Mouse (Mus musculus) forebrain, embryonic 14.5 days (tissue): ENCODE measurements around the gene Glis3. TPM values are rescaled to one million over a fixed set of nuclear protein-coding genes. Genes with fewer than 3 reads are reported as not detected.

Source experiments
- ATAC-seq: fragments of 200-750 bp; cut with Nextera tagmentation; 2 replicates; pipeline ENCODE4 v1.8.0; 2017; ENCODE audit warnings: mild to moderate bottlenecking, moderate library complexity
- DNase-seq: peaks from one replicate; pipeline ENCODE4 v3.0.0-alpha.2; 2015; ENCODE audit warnings: low spot score
- H3K27ac ChIP-seq: fragments of 300-500 bp; sonication (generic); 2 replicates; pipeline ENCODE4 v1.5.1; 2014; ENCODE audit warnings: low read depth, mild to moderate bottlenecking, control low read depth, low read length, moderate library complexity
- H3K27me3 ChIP-seq: fragments of 300-500 bp; sonication (generic); replicated peaks from 2 replicates; pipeline ENCODE4 v1.6.1; 2014; ENCODE audit warnings: low read length, control low read depth, mixed read lengths; ENCODE audit not compliant: control insufficient read depth, insufficient read depth
- H3K36me3 ChIP-seq: fragments of 300-500 bp; sonication (generic); 2 replicates; pipeline ENCODE4 v1.6.1; 2014; ENCODE audit warnings: low read length, control low read depth; ENCODE audit not compliant: control insufficient read depth, insufficient read depth
- H3K4me1 ChIP-seq: fragments of 300-500 bp; sonication (generic); 2 replicates; pipeline ENCODE4 v1.6.1; 2014; ENCODE audit warnings: antibody characterized with exemption, low read length, control low read depth; ENCODE audit not compliant: control insufficient read depth, insufficient read depth
- H3K4me2 ChIP-seq: fragments of 300-500 bp; sonication (generic); 2 replicates; pipeline ENCODE4 v1.6.1; 2014; ENCODE audit warnings: mild to moderate bottlenecking, control low read depth, low read length
- H3K4me3 ChIP-seq: fragments of 300-500 bp; sonication (generic); 2 replicates; pipeline ENCODE4 v1.5.1; 2014; ENCODE audit warnings: low read depth, low read length, control low read depth
- H3K9ac ChIP-seq: fragments of 300-500 bp; sonication (generic); 2 replicates; pipeline ENCODE4 v1.6.1; 2014; ENCODE audit warnings: mild to moderate bottlenecking, low read length, control low read depth, moderate library complexity
- H3K9me3 ChIP-seq: fragments of 300-500 bp; sonication (generic); replicated peaks from 2 replicates; pipeline ENCODE4 v1.6.1; 2016; ENCODE audit warnings: low read length, control low read depth, mixed read lengths; ENCODE audit not compliant: control insufficient read depth
- WGBS: fragments of 180-500 bp; shearing (Covaris S2); extraction: QIAGEN DNeasy Blood & Tissue Kit; methylation state at CpG from one replicate; pipeline ENCODE4 v1.1.7; 2014; 5-methylcytosine and 5-hydroxymethylcytosine counted together
- polyA plus RNA-seq: library from polyadenylated mRNA; unstranded; fragments of >200 nt; fragmentation: Nextera tagmentation; extraction: Ambion mirVana; gene quantifications from 2 replicates; pipeline ENCODE4 v1.2.1, GENCODE M21; 2014

The Glis3 gene
- polyA plus RNA-seq, 1 experiment from 2014 or later: 0.46 TPM

DNA sequence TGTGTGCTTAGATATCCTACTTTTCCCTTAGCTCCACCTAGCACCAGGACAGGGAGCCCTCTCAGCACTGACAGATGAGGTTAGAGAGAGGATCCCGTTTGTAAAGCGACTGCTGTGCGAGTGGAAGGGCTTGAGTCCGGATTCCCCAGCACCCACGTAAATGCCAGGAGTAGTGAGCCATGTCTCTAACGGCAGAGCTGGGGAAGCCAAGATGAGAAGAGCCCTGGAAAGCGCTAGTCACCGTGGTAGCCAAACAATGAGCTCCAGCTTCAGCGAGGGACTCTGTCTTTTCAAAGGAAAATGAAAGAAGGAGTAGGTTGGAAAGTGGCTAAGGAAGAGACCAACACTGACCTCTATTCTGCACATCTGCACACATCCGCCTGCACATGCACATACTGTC is 16.7 kb downstream of the Glis3 start:
- H3K9ac ChIP-seq: no peak overlapping the region
- no peaks in the 10 kb centered on the region for H3K9me3 ChIP-seq
- no peak overlapping the region for H3K27ac ChIP-seq
- 47% methylated on average over 10 of the region's 10 CpGs for WGBS
- H3K4me1 ChIP-seq: no peaks in the 10 kb centered on the region
- H3K27me3 ChIP-seq: no peaks in the 10 kb centered on the region
- H3K4me2 ChIP-seq: no peak overlapping the region
- H3K36me3 ChIP-seq: no peaks in the 10 kb centered on the region
- H3K4me3 ChIP-seq: no peak overlapping the region
- no peak for ATAC-seq
- DNase-seq: no peak

- no peaks in the 10 kb centered on the region for H3K4me1 ChIP-seq
- H3K36me3 ChIP-seq: no peaks in the 10 kb centered on the region
- 62% methylated on average over 8 of the region's 8 CpGs for WGBS
- DNase-seq (no peak), ATAC-seq (no peak)
- H3K4me2 ChIP-seq: no peak overlapping the region
- no peaks in the 10 kb centered on the region for H3K27me3 ChIP-seq
- H3K4me3 ChIP-seq: no peak overlapping the region
- no peak overlapping the region for H3K27ac ChIP-seq
- H3K9me3 ChIP-seq: no peaks in the 10 kb centered on the region
- no peak overlapping the region for H3K9ac ChIP-seq
Measured at GRCm38 (mm10) chr19:28662474-28662873, 17.4 kb downstream of the Glis3 start.

DNA sequence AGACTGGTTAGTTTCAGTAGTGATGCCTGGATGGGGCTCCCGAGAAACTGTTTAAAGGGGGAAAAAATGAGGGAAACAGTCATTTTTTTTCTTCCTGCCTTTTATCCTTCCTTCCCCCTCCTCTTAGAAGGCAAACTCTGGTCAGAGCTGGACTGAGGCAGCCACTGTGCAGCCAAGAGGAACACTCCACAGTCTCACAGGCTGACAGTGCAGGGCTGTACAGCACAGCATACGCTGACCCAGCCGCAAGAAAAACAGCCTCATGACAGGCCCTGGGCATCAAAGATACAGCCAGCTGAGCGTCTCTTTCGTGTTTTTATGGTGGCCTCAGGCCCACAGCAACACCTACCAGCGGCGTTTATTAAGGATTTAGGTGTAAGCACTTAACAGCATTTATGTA is 19.0 kb downstream of the Glis3 start:
- WGBS: 87% methylated on average over 7 of the region's 7 CpGs
- no peak overlapping the region for H3K27ac ChIP-seq
- ATAC-seq (no peak), DNase-seq (no peak)
- H3K27me3 ChIP-seq: no peaks in the 10 kb centered on the region
- H3K9me3 ChIP-seq: no peaks in the 10 kb centered on the region
- H3K9ac ChIP-seq: no peak overlapping the region
- no peak overlapping the region for H3K4me2 ChIP-seq
- H3K36me3 ChIP-seq: no peaks in the 10 kb centered on the region
- no peaks in the 10 kb centered on the region for H3K4me1 ChIP-seq
- H3K4me3 ChIP-seq: no peak overlapping the region

DNA sequence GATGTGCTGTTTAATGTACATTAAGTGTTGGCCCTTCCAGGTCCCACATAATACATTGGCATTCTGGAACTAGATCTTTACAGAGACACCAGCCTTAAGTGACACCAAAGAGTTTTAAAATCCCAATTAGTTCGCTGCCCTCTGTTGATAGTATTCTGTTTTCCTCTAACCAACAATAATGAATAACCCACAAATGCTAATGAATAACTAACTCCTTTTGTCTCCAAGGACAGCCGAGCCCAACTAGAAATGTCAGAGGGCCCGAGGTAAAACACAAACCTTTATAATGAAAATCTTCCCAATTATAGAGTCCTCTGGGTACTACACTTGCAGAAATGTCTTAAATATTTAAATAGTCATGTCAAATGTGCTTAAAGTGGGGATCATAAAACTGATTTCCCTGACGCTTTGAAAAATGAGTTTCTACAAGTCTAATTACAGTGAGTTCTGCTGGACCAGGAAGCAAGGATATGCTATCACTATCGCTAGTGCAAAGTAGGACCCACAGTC is 22.1 kb downstream of the Glis3 start:
- Histone ChIP-seq H3K27ac (no peak overlapping the region), H3K4me2 (no peak overlapping the region), H3K36me3 (no peaks in the 10 kb centered on the region), H3K9ac (no peak overlapping the region), H3K27me3 (no peaks in the 10 kb centered on the region), H3K9me3 (no peaks in the 10 kb centered on the region), H3K4me3 (no peak overlapping the region), H3K4me1 (no peaks in the 10 kb centered on the region)
- ATAC-seq: no peak
- WGBS: 29% methylated on average over 5 of the region's 5 CpGs
- no peak for DNase-seq

DNA sequence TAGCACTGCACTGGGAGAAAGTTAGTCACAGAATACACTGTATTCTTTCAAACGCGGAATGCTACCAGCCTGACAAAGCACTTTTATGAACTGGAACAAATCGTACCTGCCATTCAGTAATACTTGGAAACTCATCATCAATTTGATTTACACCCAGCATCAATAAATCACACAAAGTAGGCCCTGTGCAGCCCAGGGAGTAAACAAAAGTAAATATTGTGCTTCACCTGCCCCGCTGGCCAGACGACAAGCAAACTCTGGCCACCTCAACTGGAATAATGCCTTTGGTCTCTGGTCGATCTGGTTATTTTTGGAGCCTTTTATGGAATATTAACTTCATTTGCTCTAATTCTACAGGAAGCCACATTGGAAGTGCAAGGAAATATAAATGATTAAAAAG is 23.0 kb downstream of the Glis3 start:
- Histone ChIP-seq H3K36me3 (no peaks in the 10 kb centered on the region), H3K4me2 (no peak overlapping the region), H3K9ac (no peak overlapping the region), H3K27me3 (no peaks in the 10 kb centered on the region), H3K27ac (no peak overlapping the region), H3K9me3 (no peaks in the 10 kb centered on the region), H3K4me1 (no peaks in the 10 kb centered on the region), H3K4me3 (no peak overlapping the region)
- ATAC-seq (no peak), DNase-seq (no peak)
- WGBS: 74% methylated on average over 6 of the region's 6 CpGs

- no peaks in the 10 kb centered on the region for H3K4me1 ChIP-seq
- H3K36me3 ChIP-seq: no peaks in the 10 kb centered on the region
- H3K4me3 ChIP-seq: no peak overlapping the region
- H3K9me3 ChIP-seq: no peaks in the 10 kb centered on the region
- H3K4me2 ChIP-seq: no peak overlapping the region
- no peak overlapping the region for H3K27ac ChIP-seq
- ATAC-seq (no peak), DNase-seq (no peak)
- H3K9ac ChIP-seq: no peak overlapping the region
- H3K27me3 ChIP-seq: no peaks in the 10 kb centered on the region
- WGBS: 81% methylated on average over 7 of the region's 7 CpGs
Measured at GRCm38 (mm10) chr19:28655166-28655565, 24.7 kb downstream of the Glis3 start.

DNA sequence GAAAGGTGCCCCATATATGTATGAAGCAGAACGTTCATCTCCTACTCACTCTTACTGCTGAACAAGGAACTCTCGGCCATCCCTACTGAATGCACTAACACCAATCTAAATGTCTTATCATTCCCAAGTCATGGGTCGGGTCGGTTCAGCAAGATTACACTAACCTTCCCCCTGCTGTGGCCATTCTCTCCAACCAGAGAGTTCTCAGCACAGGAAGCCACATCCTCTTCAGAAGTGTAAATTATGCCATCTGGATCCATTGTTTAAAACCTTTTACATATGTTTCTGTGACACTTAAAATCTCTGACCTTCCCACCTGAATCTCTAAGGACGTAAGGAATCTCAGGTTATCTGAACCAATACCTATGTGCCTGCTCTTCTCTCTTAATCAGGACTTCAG is 29.0 kb downstream of the Glis3 start:
- no peak for ATAC-seq

GRCm38 (mm10) chr19:28649489-28649888 is 30.4 kb downstream of the Glis3 start:
- ATAC-seq (no peak), DNase-seq (no peak)
- H3K27ac ChIP-seq: no peak overlapping the region
- H3K4me2 ChIP-seq: no peak overlapping the region
- H3K27me3 ChIP-seq: no peaks in the 10 kb centered on the region
- H3K9ac ChIP-seq: no peak overlapping the region
- no peaks in the 10 kb centered on the region for H3K4me1 ChIP-seq
- no peak overlapping the region for H3K4me3 ChIP-seq
- no peaks in the 10 kb centered on the region for H3K9me3 ChIP-seq
- no peaks in the 10 kb centered on the region for H3K36me3 ChIP-seq
- 62% methylated on average over 5 of the region's 5 CpGs for WGBS

More for the DNA sequence above, 29.0 kb downstream of the Glis3 start:
- no peak for DNase-seq
- no peak overlapping the region for H3K27ac ChIP-seq
- H3K9ac ChIP-seq: no peak overlapping the region
- no peak overlapping the region for H3K4me2 ChIP-seq
- WGBS: 94% methylated on average over 5 of the region's 5 CpGs
- H3K4me3 ChIP-seq: no peak overlapping the region
- H3K27me3 ChIP-seq: no peaks in the 10 kb centered on the region
- H3K36me3 ChIP-seq: no peaks in the 10 kb centered on the region
- H3K9me3 ChIP-seq: no peaks in the 10 kb centered on the region
- H3K4me1 ChIP-seq: no peaks in the 10 kb centered on the region

- Histone ChIP-seq H3K4me3 (no peak overlapping the region), H3K4me1 (no peaks in the 10 kb centered on the region), H3K9me3 (no peaks in the 10 kb centered on the region), H3K27me3 (no peaks in the 10 kb centered on the region), H3K36me3 (no peaks in the 10 kb centered on the region), H3K27ac (no peak overlapping the region), H3K4me2 (no peak overlapping the region), H3K9ac (no peak overlapping the region)
- DNase-seq (peak; percentile 72), ATAC-seq (peak; percentile 84)
- WGBS: 40% methylated on average over 4 of the region's 4 CpGs
Measured at GRCm38 (mm10) chr19:28648881-28649280, 31.0 kb downstream of the Glis3 start.
